Mouse (Mus musculus) inflammation-experienced regulatory T-cells (primary cell): ENCODE results near the gene Trim13. TPM values are rescaled to one million over a fixed set of nuclear protein-coding genes. Genes with fewer than 3 reads are reported as not detected.

Experiments
- polyA plus RNA-seq, 2 experiments: library from polyadenylated mRNA; unstranded; fragments of 100-300 nt; shearing (Covaris generic); gene quantifications; one replicate each; pipeline ENCODE4 v1.2.1; 2017

The Trim13 gene
- polyA plus RNA-seq: 10 to 100 TPM in 1 of 2 experiments, 1 to 10 TPM in 1; 5.8 to 10.5 TPM

GRCm38 (mm10) chr14:61597968-61598367 is at the start of gene Trim13:
Trim13 (plus strand) TSS chr14:61598247.

GRCm38 (mm10) chr14:61556289-61557147 is 41.5 kb upstream of the Trim13 start, which contains the start of gene Spryd7:
Spryd7 (minus strand) TSS chr14:61556886.

GRCm38 (mm10) chr14:61607157-61607556 is 9.1 kb downstream of the Trim13 start, which contains the start of gene Kcnrg:
Kcnrg (plus strand) TSS chr14:61607457.

Other genes starting within 250 kb of the Trim13 start
- gene Ebpl, start 237.8 kb upstream of the Trim13 start, polyA plus RNA-seq: 10 to 100 TPM; 18.7 to 18.9 TPM
- 10 to 100 TPM; 35.5 to 35.6 TPM for gene Kpna3, start 158.4 kb upstream of the Trim13 start, polyA plus RNA-seq
- gene Spryd7, start 41.4 kb upstream of the Trim13 start, polyA plus RNA-seq: 10 to 100 TPM; 12.4 to 17.2 TPM
- gene Kcnrg, start 9.2 kb downstream of the Trim13 start, polyA plus RNA-seq: 1 to 10 TPM in 1 of 2 experiments, under 1 TPM in 1; 0.89 to 1.5 TPM